Mouse (Mus musculus): ENCODE measurements around the gene Cdk5. TPM values are rescaled to one million over a fixed set of nuclear protein-coding genes. Genes with fewer than 3 reads are reported as not detected.

Cdk5 gene
- polyA plus RNA-seq, 1 experiment = 83.2 TPM

DNA sequence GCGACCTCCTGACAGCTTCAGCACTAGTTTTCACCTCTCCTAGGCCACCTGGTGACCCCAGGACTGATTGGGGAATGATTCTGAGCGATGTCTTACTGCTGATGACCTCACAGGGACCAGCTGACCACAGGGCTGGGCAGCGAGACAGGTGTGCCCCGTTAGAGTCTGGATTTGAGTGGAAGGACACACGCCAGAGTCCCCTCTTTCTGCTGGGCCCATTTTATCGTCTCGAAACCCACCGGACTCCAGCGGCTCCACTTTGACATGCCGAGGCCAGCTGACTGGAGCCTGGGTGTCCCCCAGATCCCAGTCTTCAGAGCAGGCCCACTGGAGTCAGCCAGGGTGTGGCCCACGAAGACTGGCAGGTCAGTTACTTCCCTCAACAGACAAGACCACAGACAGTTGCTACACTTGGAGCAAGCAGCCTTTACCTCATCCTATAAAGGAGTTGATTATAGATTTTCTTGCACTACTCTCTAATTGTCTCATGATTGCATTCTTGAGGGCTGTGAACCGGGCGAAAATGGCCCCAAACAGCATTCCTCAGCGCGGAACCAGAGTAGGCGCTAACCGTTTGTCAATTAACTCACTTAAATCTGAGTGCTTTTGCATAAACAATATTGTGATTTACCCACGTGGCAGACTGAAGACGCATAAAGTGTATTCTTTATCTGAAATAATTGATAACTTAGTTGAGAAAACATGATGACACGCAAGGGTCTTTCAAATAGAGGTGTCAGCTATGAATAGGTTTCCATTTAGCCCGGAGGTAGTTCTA is 863 bp upstream of the Cdk5 start:
- Histone ChIP-seq H3K4me3 (ENCODE audit: insufficient read depth, low read depth, low read length) (peak overlapping the region; percentile 70), H3K4me1 (ENCODE audit: control insufficient read depth, insufficient read depth, low read length) (peaks cover 16% of the 10 kb centered on the region; the same call in 1 of the 2 replicates), H3K27me3 (replicated peaks; ENCODE audit: control insufficient read depth, insufficient read depth, low read length) (no peaks in the 10 kb centered on the region), H3K27ac (ENCODE audit: insufficient read depth, low read depth, low read length) (peak overlapping the region; percentile 99), H3K36me3 (ENCODE audit: control insufficient read depth, insufficient read depth, low read length) (no peaks in the 10 kb centered on the region)
- no peak for TF ChIP-seq POLR2A (IDR thresholded peaks at IDR 0.05; ENCODE audit: low read depth, low read length)
- no peak for TF ChIP-seq CTCF (conservative IDR thresholded peaks at IDR 0.05; ENCODE audit: insufficient read depth, insufficient read length, low read depth, low read length)
- 4% methylated on average over 21 of the region's 21 CpGs for WGBS
- DNase-seq = no peak

GRCm38 (mm10) chr5:24420381-24420780 is 2.9 kb downstream of the Cdk5 start:
- WGBS = 95% methylated on average over 9 of the region's 9 CpGs
- H3K4me3 ChIP-seq (ENCODE audit: insufficient read depth, low read depth, low read length) = no peak overlapping the region
- no peaks in the 10 kb centered on the region for H3K36me3 ChIP-seq (ENCODE audit: control insufficient read depth, insufficient read depth, low read length)
- no peaks in the 10 kb centered on the region for H3K27me3 ChIP-seq (replicated peaks; ENCODE audit: control insufficient read depth, insufficient read depth, low read length)
- TF ChIP-seq POLR2A (IDR thresholded peaks at IDR 0.05; ENCODE audit: low read depth, low read length) (no peak), CTCF (conservative IDR thresholded peaks at IDR 0.05; ENCODE audit: insufficient read depth, insufficient read length, low read depth, low read length) (no peak)
- H3K4me1 ChIP-seq (ENCODE audit: control insufficient read depth, insufficient read depth, low read length) = no peaks in the 10 kb centered on the region
- DNase-seq = no peak
- H3K27ac ChIP-seq (ENCODE audit: insufficient read depth, low read depth, low read length) = no peak overlapping the region

DNA sequence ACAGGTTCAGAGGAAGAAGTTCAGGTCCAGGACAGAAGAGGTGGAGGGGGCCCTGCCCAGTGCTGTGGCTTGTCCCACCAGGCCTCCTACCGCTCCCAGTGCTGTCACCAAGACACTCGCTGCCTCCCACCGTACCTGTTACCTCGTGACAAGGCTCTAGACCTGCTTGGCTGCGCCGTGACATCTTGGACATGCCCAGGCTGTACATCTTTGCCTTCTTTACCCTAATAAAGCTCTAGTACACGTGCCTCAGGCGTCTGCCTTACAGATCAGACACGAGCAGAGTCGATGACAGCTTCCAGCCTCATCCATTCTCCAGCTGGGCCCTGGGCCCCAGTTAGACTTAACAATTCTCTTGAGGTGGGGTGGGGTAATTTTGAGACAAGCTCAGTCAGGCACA is 5.7 kb downstream of the Cdk5 start:
- H3K4me1 ChIP-seq (ENCODE audit: control insufficient read depth, insufficient read depth, low read length) = no peaks in the 10 kb centered on the region
- WGBS = 93% methylated on average over 10 of the region's 10 CpGs
- H3K27me3 ChIP-seq (replicated peaks; ENCODE audit: control insufficient read depth, insufficient read depth, low read length) = no peaks in the 10 kb centered on the region
- H3K4me3 ChIP-seq (ENCODE audit: insufficient read depth, low read depth, low read length) = no peak overlapping the region
- TF ChIP-seq POLR2A (IDR thresholded peaks at IDR 0.05; ENCODE audit: low read depth, low read length) (no peak), CTCF (conservative IDR thresholded peaks at IDR 0.05; ENCODE audit: insufficient read depth, insufficient read length, low read depth, low read length) (no peak)
- H3K36me3 ChIP-seq (ENCODE audit: control insufficient read depth, insufficient read depth, low read length) = no peaks in the 10 kb centered on the region
- DNase-seq = no peak
- no peak overlapping the region for H3K27ac ChIP-seq (ENCODE audit: insufficient read depth, low read depth, low read length)

- Histone ChIP-seq H3K27ac (ENCODE audit: insufficient read depth, low read depth, low read length) (no peak overlapping the region), H3K4me1 (ENCODE audit: control insufficient read depth, insufficient read depth, low read length) (no peaks in the 10 kb centered on the region), H3K4me3 (ENCODE audit: insufficient read depth, low read depth, low read length) (no peak overlapping the region), H3K27me3 (replicated peaks; ENCODE audit: control insufficient read depth, insufficient read depth, low read length) (no peaks in the 10 kb centered on the region), H3K36me3 (ENCODE audit: control insufficient read depth, insufficient read depth, low read length) (no peaks in the 10 kb centered on the region)
- DNase-seq = peak; percentile 71
- TF ChIP-seq CTCF (conservative IDR thresholded peaks at IDR 0.05; ENCODE audit: insufficient read depth, insufficient read length, low read depth, low read length) (peak; percentile 65), POLR2A (IDR thresholded peaks at IDR 0.05; ENCODE audit: low read depth, low read length) (no peak)
- 4% methylated on average over 21 of the region's 21 CpGs for WGBS
Measured at GRCm38 (mm10) chr5:24416222-24416736, 7.1 kb downstream of the Cdk5 start.

GRCm38 (mm10) chr5:24413938-24414337 is 9.4 kb downstream of the Cdk5 start:
- no peak for DNase-seq
- Histone ChIP-seq H3K4me1 (ENCODE audit: control insufficient read depth, insufficient read depth, low read length) (no peaks in the 10 kb centered on the region), H3K4me3 (ENCODE audit: insufficient read depth, low read depth, low read length) (no peak overlapping the region), H3K27me3 (replicated peaks; ENCODE audit: control insufficient read depth, insufficient read depth, low read length) (no peaks in the 10 kb centered on the region), H3K36me3 (ENCODE audit: control insufficient read depth, insufficient read depth, low read length) (no peaks in the 10 kb centered on the region), H3K27ac (ENCODE audit: insufficient read depth, low read depth, low read length) (no peak overlapping the region)
- 48% methylated on average over 13 of the region's 13 CpGs for WGBS
- TF ChIP-seq CTCF (conservative IDR thresholded peaks at IDR 0.05; ENCODE audit: insufficient read depth, insufficient read length, low read depth, low read length) (no peak), POLR2A (IDR thresholded peaks at IDR 0.05; ENCODE audit: low read depth, low read length) (no peak)

DNA sequence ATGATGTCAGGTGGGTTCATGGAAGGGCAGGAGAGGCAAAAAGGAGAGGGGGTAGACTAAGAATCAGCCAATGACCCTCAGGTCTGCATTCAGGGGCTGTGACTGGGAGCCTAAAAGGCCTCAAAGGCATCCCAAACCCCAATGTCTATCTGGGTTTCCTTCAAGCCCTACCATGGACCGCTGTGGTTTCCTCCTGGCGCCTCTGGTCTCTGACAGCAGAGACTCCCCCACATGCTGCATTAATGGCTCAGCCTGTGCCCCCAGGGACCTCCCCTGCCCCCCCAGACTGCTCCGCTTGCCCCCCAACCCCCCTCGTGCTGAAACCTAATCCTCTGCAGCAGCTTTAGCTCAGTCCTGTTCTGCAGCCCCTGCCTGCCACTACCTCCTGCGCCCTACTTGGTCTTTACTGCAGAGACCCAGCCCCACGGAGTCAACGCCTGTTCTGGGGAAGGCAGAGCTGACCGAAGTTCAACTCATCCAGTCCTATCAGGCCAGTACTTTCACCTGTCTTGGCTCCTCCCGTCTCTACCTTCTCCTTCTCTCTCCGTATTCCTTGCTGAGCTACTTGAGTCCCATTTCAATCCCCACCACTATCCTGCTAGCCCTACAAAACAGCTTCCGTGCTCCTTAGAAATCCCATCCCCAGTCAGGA is 10.2 kb downstream of the Cdk5 start, which contains the start of gene Asic3:
Gene Asic3, plus strand, starts transcription at position 351 of the 652 bp plus-strand sequence.
- TF ChIP-seq CTCF (conservative IDR thresholded peaks at IDR 0.05; ENCODE audit: insufficient read depth, insufficient read length, low read depth, low read length) (no peak), POLR2A (IDR thresholded peaks at IDR 0.05; ENCODE audit: low read depth, low read length) (no peak)
- 26% methylated on average over 11 of the region's 11 CpGs for WGBS
- H3K27me3 ChIP-seq (replicated peaks; ENCODE audit: control insufficient read depth, insufficient read depth, low read length) = no peaks in the 10 kb centered on the region
- DNase-seq = peak; percentile 49
- H3K4me1 ChIP-seq (ENCODE audit: control insufficient read depth, insufficient read depth, low read length) = no peaks in the 10 kb centered on the region
- no peak within 1 kb of the TSS for H3K4me3 ChIP-seq (ENCODE audit: insufficient read depth, low read depth, low read length)
- no peak within 1 kb of the TSS for H3K27ac ChIP-seq (ENCODE audit: insufficient read depth, low read depth, low read length)
- H3K36me3 ChIP-seq (ENCODE audit: control insufficient read depth, insufficient read depth, low read length) = no peaks in the 10 kb centered on the region

DNA sequence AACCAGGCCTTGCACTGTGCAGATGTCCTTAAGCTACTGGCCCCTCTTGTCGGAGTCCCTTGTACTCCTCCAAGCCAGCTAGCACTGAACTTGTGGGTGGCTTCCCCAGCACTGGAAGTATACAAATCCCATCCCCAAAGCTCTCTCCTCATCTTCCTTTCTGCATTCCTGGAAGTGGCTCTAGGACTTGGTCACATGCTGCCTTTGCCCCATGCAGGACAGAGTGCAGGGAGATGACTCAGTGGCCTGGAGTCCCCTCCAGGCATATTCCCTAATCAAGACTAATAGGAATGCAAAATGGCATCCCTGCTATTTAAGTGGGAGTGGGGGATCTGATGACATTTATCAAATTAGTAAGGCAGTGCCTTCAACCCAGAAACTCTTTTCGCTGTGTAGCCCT is 11.3 kb downstream of the Cdk5 start:
- H3K27me3 ChIP-seq (replicated peaks; ENCODE audit: control insufficient read depth, insufficient read depth, low read length) = no peaks in the 10 kb centered on the region

More for the DNA sequence above, 11.3 kb downstream of the Cdk5 start:
- H3K4me1 ChIP-seq (ENCODE audit: control insufficient read depth, insufficient read depth, low read length) = no peaks in the 10 kb centered on the region
- no peak for DNase-seq
- TF ChIP-seq POLR2A (IDR thresholded peaks at IDR 0.05; ENCODE audit: low read depth, low read length) (no peak), CTCF (conservative IDR thresholded peaks at IDR 0.05; ENCODE audit: insufficient read depth, insufficient read length, low read depth, low read length) (no peak)
- WGBS = 86% methylated on average over 2 of the region's 2 CpGs
- H3K27ac ChIP-seq (ENCODE audit: insufficient read depth, low read depth, low read length) = no peak overlapping the region
- no peaks in the 10 kb centered on the region for H3K36me3 ChIP-seq (ENCODE audit: control insufficient read depth, insufficient read depth, low read length)
- H3K4me3 ChIP-seq (ENCODE audit: insufficient read depth, low read depth, low read length) = no peak overlapping the region
